Mouse (Mus musculus) kidney, adult 8-10 months (tissue): Measurements from ENCODE around the gene Cwc15.

Source experiments
- DNase-seq, 2 experiments: peaks; one replicate each; pipeline ENCODE4 v3.0.0; 2022

The Cwc15 gene

GRCm38 (mm10) chr9:14548366-14548761, 47.9 kb downstream of the Cwc15 start:
- no peak for DNase-seq

- no peak for DNase-seq
These were observed 57.9 kb downstream of the Cwc15 start for GRCm38 (mm10) chr9:14558332-14558731.

GRCm38 (mm10) chr9:14559430-14559829, 59.0 kb downstream of the Cwc15 start:
- peak in 1 of 2 experiments; percentile 7 for DNase-seq

- DNase-seq, result no peak
These were observed 59.6 kb downstream of the Cwc15 start for GRCm38 (mm10) chr9:14559996-14560395.
